Mouse (Mus musculus): ENCODE measurements around the gene Gdap2.

Gdap2 gene

DNA sequence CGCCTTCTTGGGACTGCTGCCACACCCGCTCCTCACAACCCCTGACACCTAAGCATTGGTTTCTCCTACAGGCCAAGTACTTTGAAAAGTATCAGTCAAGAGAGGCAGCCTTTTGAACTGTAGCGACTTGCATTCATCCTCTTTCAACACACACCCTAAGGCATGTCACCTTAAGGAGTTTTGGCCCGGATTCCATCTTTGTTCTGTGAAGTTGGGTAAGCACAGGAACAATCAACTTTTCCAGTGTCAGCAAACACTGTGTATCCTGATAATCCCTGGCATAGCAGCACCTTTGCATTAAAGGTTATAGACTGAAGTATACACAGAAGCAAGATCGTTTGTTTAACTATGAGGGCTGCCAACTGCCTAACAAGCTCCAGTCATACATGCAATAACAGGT, 53.3 kb downstream of the Gdap2 start:
- Histone ChIP-seq H3K27me3 (ENCODE audit: control insufficient read depth, insufficient read depth, low read length, poor library complexity, severe bottlenecking) (no peaks in the 10 kb centered on the region; the same call in 1 of the 2 replicates), H3K36me3 (ENCODE audit: control insufficient read depth, insufficient read depth, low read length, poor library complexity, severe bottlenecking) (no peaks in the 10 kb centered on the region)
- DNase-seq (ENCODE audit: low read depth, low spot score), result no peak

DNA sequence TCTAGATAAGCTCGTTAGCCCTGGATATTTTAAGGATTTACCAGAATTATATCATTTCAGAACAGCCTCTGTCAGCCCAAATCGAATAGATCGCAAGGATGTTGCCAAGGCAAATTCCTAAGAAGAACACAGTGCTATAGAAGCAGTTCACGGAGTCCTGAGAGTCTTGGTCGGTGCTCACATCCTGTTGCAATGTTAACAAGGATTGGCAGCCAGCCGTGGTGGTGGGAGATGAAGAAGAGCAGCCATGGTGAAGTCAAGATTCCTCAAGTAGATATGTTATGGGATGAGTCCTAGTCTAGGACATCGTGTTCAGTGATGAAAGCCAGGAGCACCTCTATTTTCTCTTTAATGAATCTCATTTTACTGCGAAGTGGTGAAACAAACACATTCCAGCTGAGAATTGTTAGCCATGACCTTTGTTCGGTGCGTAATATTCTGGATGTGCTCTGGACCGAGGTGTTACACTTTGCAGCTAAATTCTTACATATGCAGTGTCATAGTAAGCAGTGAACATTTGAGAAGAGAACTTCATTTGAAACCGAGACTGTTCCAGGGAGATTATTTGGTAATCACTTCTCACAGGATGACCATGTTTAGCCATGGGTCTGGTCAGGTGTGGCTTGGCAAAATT, 63.3 kb downstream of the Gdap2 start:
- Histone ChIP-seq H3K36me3 (ENCODE audit: control insufficient read depth, insufficient read depth, low read length, poor library complexity, severe bottlenecking) (no peaks in the 10 kb centered on the region), H3K27me3 (ENCODE audit: control insufficient read depth, insufficient read depth, low read length, poor library complexity, severe bottlenecking) (no peaks in the 10 kb centered on the region)
- no peak for DNase-seq (ENCODE audit: low read depth, low spot score)

DNA sequence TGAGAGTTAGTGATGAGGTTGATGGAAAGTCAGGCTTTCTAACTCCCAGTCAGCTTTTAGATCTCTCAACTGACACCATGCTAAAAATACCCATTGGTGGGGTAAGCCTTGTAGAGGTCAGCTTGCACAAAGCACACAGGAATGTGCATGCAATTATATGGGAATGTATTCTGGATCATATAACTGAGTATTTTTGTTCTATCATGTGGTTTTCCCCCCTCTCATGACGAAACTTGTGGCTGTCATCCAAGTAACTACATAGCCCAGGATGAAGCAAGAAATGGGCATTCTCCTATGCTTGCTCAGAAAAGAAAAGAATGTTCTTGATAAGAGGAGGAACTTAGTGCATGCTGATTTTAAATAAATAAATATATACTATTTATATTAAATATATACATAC, 65.3 kb downstream of the Gdap2 start:
- Histone ChIP-seq H3K27me3 (ENCODE audit: control insufficient read depth, insufficient read depth, low read length, poor library complexity, severe bottlenecking) (no peaks in the 10 kb centered on the region), H3K36me3 (ENCODE audit: control insufficient read depth, insufficient read depth, low read length, poor library complexity, severe bottlenecking) (no peaks in the 10 kb centered on the region)
- DNase-seq (ENCODE audit: low read depth, low spot score), result no peak

DNA sequence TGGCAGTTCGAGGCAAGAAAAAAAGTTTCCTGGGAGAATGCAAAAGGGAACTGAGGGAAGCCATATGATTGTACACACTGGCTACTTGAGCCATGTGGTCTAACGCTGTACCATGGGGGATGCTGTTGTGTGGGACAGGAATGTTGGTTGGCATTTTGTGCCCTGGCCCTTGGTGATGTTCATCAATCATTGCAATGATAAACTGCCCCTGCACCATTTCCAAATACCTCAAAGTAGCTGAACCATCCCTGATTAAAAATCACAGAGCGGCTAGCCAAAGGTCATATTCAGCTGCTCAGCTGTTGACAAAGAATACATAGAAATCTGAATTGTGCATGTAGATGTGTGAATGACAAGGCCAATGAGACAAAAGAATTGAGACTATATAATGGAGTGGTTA, 66.8 kb downstream of the Gdap2 start:
- Histone ChIP-seq H3K27me3 (ENCODE audit: control insufficient read depth, insufficient read depth, low read length, poor library complexity, severe bottlenecking) (no peaks in the 10 kb centered on the region), H3K36me3 (ENCODE audit: control insufficient read depth, insufficient read depth, low read length, poor library complexity, severe bottlenecking) (no peaks in the 10 kb centered on the region)
- DNase-seq (ENCODE audit: low read depth, low spot score), result no peak

DNA sequence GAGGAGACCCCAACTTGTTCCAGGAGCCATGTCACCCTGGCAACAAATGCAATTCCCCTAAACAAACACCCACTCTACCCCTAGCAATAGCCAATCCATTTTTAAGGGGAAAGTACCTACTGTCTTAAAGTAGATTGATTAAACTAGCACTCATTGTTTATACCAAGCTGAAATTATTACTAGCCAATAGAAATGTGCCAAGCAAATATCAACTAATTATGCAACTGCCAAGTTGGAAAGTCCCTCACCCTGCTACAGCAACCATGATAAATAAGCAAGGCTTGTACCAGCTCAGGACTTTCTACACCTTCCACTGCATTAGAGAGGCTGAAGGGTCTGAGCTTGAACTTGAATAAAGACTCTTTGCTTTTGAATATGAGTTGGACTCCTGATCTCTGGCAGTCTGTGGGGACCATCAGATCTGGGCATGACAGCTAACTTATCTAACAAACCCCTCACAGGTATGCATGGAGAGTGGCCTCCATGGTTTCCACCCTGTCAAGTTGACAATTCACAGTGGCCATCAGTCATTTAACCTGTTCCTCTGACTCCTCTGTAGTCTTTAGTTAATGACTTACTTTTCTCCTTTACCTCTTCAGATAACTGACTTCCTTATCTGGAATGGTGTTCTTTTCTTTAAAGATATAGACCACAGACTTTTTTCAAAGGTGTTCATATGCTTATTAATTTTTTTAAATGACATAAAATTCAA, 74.7 kb downstream of the Gdap2 start:
- no peaks in the 10 kb centered on the region for H3K27me3 ChIP-seq (ENCODE audit: control insufficient read depth, insufficient read depth, low read length, poor library complexity, severe bottlenecking)
- no peak for DNase-seq (ENCODE audit: low read depth, low spot score)
- no peaks in the 10 kb centered on the region for H3K36me3 ChIP-seq (ENCODE audit: control insufficient read depth, insufficient read depth, low read length, poor library complexity, severe bottlenecking)

DNA sequence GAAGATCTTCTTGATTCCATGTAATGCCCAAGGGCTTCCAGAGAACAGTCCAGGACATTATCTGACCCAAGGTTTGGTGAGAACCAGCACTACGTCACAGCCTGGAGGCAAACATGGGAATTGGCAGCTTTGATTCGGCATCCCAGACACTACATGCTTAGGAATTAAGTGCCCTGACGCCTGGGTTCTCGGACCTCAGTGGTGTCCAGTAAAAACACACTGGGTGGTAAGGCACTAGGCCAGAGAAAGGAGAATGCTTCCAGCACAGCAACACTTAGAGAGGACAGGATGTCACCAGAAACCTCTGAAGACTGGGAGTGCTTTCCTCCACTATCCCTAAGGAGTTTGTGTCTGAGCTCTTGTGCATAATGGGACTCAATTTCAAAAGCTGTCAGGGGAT, 80.0 kb downstream of the Gdap2 start:
- H3K36me3 ChIP-seq (ENCODE audit: control insufficient read depth, insufficient read depth, low read length, poor library complexity, severe bottlenecking), result no peaks in the 10 kb centered on the region
- DNase-seq (ENCODE audit: low read depth, low spot score), result no peak

DNA sequence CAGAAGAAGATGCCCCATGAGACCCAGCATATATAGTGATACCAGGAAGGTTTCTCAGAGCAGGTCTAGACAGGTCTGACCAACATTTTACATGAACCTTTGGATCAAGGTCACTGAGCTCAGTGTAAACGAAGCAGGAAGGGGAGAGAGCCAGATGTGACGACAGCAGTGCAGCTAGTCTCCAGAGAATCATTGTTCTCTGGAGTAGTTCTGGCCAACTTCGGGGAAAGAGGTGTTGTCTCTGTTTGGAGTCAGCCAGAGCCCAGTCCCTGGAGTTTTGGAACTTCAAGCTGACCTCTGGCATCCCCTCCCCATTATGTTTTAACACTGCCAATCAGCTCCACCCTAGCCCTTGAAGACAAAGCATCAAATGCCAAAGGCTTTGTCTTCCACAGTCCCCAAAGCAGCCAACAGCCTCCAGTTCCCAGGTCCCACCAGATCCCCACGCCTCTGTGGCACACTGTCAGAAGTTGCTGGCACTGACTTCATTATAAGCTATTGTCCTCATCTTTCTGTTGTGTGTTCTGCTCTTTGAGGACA, 84.2 kb downstream of the Gdap2 start:
- H3K27me3 ChIP-seq (ENCODE audit: control insufficient read depth, insufficient read depth, low read length, poor library complexity, severe bottlenecking), result no peaks in the 10 kb centered on the region
- H3K36me3 ChIP-seq (ENCODE audit: control insufficient read depth, insufficient read depth, low read length, poor library complexity, severe bottlenecking), result no peaks in the 10 kb centered on the region
- no peak for DNase-seq (ENCODE audit: low read depth, low spot score)

More for the DNA sequence above, 80.0 kb downstream of the Gdap2 start:
- no peaks in the 10 kb centered on the region for H3K27me3 ChIP-seq (ENCODE audit: control insufficient read depth, insufficient read depth, low read length, poor library complexity, severe bottlenecking)
